Mouse (Mus musculus) megakaryocyte-erythroid progenitor cell, adult 5 weeks (primary cell): Measurements from ENCODE around the gene Gpr135. TPM values are rescaled to one million over a fixed set of nuclear protein-coding genes. Genes with fewer than 3 reads are reported as not detected.

Source experiments
- polyA plus RNA-seq: library from polyadenylated mRNA; stranded (reverse); fragments of >175 nt; gene quantifications from 2 replicates; pipeline ENCODE4 v1.2.3, GENCODE M21; 2012

Gpr135 gene
- polyA plus RNA-seq, result 0.14 TPM in 1 of 2 replicates, not detected in the other

GRCm38 (mm10) chr12:72070327-72071269, at the start of gene Gpr135:
Gene Gpr135, minus strand, starts transcription at chr12:72071125.

GRCm38 (mm10) chr12:72085329-72086165, 14.6 kb upstream of the Gpr135 start, which contains the start of the genes L3hypdh and Jkamp:
Gene L3hypdh, minus strand, starts transcription at chr12:72085439.
Gene Jkamp, plus strand, starts transcription at chr12:72085589.

Other genes with a start within 250 kb of the Gpr135 start
- gene Daam1, start 240.0 kb downstream of the Gpr135 start, polyA plus RNA-seq, result 8.3 and 9.6 TPM in 2 replicates
- gene L3hypdh, start 14.3 kb upstream of the Gpr135 start, polyA plus RNA-seq, result 0.40 and 0.44 TPM in 2 replicates
- 6.3 and 8.9 TPM in 2 replicates for gene Jkamp, start 14.5 kb upstream of the Gpr135 start, polyA plus RNA-seq
- not detected in 2 replicates for gene Ccdc175, start 113.9 kb upstream of the Gpr135 start, polyA plus RNA-seq